Mouse (Mus musculus) lung, adult 2 months (tissue): ENCODE data around the gene Kif3a. TPM values are rescaled to one million over a fixed set of nuclear protein-coding genes. Genes with fewer than 3 reads are reported as not detected.
"Not testable (repeated sequence)": the region's sequence is repeated elsewhere in the genome, so short reads cannot be mapped to it uniquely, and the experiment has no call there.

Source experiments
- DNase-seq: peaks from one replicate; pipeline ENCODE4 v3.0.0; 2022
- H3K4me1 ChIP-seq: fragments of 200-500 bp; 2 replicates; pipeline ENCODE4 v1.6.1; 2011; ENCODE audit warnings: low read length; ENCODE audit not compliant: control insufficient read depth, insufficient read depth
- H3K4me3 ChIP-seq: fragments of 200-500 bp; replicated peaks from 2 replicates; pipeline ENCODE3; 2011; ENCODE audit warnings: low read depth, mild to moderate bottlenecking, control low read depth, low read length; ENCODE audit errors: extremely low read depth
- CTCF ChIP-seq: fragments of 200-500 bp; IDR thresholded peaks from 2 replicates; pipeline ENCODE4 v1.5.1; 2011; ENCODE audit warnings: mild to moderate bottlenecking, low read length, control low read depth; ENCODE audit not compliant: insufficient read depth
- POLR2A ChIP-seq: fragments of 200-500 bp; IDR thresholded peaks from 2 replicates; pipeline ENCODE4 v1.6.1; 2011; ENCODE audit warnings: low read depth, mild to moderate bottlenecking, control low read depth, low read length, borderline replicate concordance; ENCODE audit errors: extremely low read depth
- WGBS: fragments of 180-500 bp; shearing (Covaris S2); methylation state at CpG from one replicate; pipeline ENCODE4 v1.1.7; 2018; 5-methylcytosine and 5-hydroxymethylcytosine counted together
- polyA plus RNA-seq: library from polyadenylated mRNA; depleted of rRNA; stranded (reverse); fragments of >200 nt; gene quantifications from 2 replicates; pipeline ENCODE4 v1.2.3, GENCODE M21; 2012

Kif3a gene
- polyA plus RNA-seq, 1 experiment = 8.5 TPM

DNA sequence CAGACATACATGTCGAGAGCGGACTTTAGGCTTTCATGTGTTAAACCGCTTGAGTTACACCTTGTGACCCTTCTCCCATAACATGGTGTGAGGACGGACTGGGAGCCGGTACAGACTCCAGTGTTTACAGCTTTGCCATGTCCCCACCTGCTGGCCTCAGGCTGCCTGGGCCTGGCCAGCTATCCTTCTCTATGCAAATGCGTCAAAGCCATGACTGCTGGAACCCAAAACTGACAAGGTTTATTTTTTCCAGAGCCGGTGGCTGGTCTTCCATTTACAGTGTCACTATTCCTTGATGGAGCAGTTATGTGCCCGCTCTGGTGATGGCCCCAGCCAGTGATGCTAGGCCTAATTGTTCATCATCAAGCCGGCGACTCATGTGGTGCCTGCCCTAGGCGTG is 26.0 kb upstream of the Kif3a start:
- DNase-seq = no peak
- TF ChIP-seq CTCF = no peak
- Histone ChIP-seq H3K4me1 (no peaks in the 10 kb centered on the region), H3K4me3 (no peak overlapping the region)
- WGBS = 87% methylated on average over 11 of the region's 11 CpGs

DNA sequence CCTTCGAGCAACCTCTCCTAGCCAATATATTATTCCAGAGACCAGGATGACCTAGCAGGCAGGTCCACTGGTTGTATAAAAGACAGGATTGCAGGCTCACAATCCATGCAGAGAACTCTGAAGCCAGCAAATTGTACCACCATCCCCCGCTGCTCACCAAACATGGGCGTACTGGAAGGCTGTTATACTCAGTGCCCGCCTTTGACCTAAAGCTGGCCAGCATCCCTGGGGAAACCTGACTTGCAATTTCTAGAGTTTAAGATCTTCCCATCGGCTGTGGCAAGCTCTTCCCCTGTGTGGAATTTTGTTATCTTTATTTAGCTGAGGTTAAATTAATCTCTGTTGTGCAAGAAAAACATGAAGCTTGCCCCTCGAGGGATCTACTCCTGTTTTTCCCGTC is 24.2 kb upstream of the Kif3a start:
- WGBS = 61% methylated on average over 7 of the region's 7 CpGs
- Histone ChIP-seq H3K4me3 (no peak overlapping the region), H3K4me1 (peaks cover 2% of the 10 kb centered on the region; the same call in 1 of the 2 replicates)
- no peak for DNase-seq
- no peak for TF ChIP-seq POLR2A
- no peak for TF ChIP-seq CTCF

DNA sequence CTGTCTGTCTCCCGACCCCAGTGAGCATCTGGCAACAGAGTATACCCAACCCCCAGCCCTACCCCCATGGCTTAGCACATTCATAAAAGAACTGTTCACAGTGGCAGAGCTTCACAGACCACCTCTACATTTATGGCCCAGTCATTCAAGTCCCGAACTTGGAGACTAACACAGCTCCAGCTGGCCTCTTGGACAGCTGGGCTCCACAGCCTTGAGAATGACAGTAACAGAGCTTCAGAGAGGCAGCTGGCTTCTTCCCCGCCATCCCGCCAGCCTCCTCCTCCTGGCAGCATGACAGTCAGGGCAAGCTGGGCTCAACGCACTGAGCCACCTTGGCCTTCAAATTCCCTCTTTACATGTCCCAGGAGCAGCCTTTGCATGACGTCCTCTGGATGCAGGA is 20.9 kb upstream of the Kif3a start:
- 67% methylated on average over 6 of the region's 6 CpGs for WGBS
- DNase-seq = no peak
- Histone ChIP-seq H3K4me1 (peaks cover 2% of the 10 kb centered on the region; the same call in 1 of the 2 replicates), H3K4me3 (no peak overlapping the region)
- TF ChIP-seq POLR2A (no peak), CTCF (no peak)

DNA sequence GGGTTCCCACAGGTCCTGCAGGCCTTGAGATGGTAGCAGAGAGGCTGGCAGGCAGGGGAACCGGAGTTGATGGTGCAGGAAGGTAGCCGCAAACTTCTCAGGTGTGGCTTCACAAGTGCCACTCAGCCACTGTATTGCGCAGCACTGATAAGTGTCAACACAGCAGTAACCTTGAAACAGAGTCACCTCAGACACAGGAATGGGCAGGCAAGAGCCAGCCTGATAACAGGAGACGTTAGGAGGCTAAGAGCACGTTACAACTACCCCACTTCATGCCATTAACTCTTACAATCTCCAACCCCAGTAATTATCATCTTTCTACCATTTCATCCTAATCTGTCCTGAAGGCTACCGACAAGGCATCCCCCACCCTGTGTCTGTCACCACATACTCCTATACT is 19.6 kb upstream of the Kif3a start:
- Histone ChIP-seq H3K4me1 (peaks cover 2% of the 10 kb centered on the region; the same call in 1 of the 2 replicates), H3K4me3 (no peak overlapping the region)
- DNase-seq = peak; percentile 64
- WGBS = 63% methylated on average over 6 of the region's 6 CpGs
- no peak for TF ChIP-seq CTCF
- TF ChIP-seq POLR2A = no peak

- TF ChIP-seq CTCF (no peak), POLR2A (no peak)
- peaks cover 2% of the 10 kb centered on the region; the same call in 1 of the 2 replicates for H3K4me1 ChIP-seq
- no peak for DNase-seq
- H3K4me3 ChIP-seq = no peak overlapping the region
- 76% methylated on average over 19 of the region's 19 CpGs for WGBS
Observed at GRCm38 (mm10) chr11:53548036-53548605, 19.1 kb upstream of the Kif3a start.

- peaks cover 2% of the 10 kb centered on the region; the same call in 1 of the 2 replicates for H3K4me1 ChIP-seq
- 94% methylated on average over 1 of the region's 1 CpGs for WGBS
- no peak overlapping the region for H3K4me3 ChIP-seq
- no peak for DNase-seq
- TF ChIP-seq CTCF (no peak), POLR2A (no peak)
Observed at GRCm38 (mm10) chr11:53550714-53551113, 16.5 kb upstream of the Kif3a start.

GRCm38 (mm10) chr11:53551754-53552153 is 15.4 kb upstream of the Kif3a start:
- WGBS = 63% methylated on average over 12 of the region's 12 CpGs
- TF ChIP-seq POLR2A (no peak), CTCF (no peak)
- Histone ChIP-seq H3K4me3 (no peak overlapping the region), H3K4me1 (peaks cover 2% of the 10 kb centered on the region; the same call in 1 of the 2 replicates)
- no peak for DNase-seq

- not testable (repeated sequence) for H3K4me3 ChIP-seq, DNase-seq, H3K4me1 ChIP-seq
- 91% methylated on average over 9 of the region's 20 CpGs for WGBS
Observed at GRCm38 (mm10) chr11:53556529-53556928, 10.7 kb upstream of the Kif3a start.

GRCm38 (mm10) chr11:53557992-53558391 is 9.2 kb upstream of the Kif3a start:
- not testable (repeated sequence) for H3K4me3 ChIP-seq, H3K4me1 ChIP-seq, DNase-seq
- WGBS = 97% methylated on average over 1 of the region's 3 CpGs

GRCm38 (mm10) chr11:53559980-53560379 is 7.2 kb upstream of the Kif3a start:
- not testable (repeated sequence) for H3K4me1 ChIP-seq, DNase-seq, H3K4me3 ChIP-seq
- 34% methylated on average over 2 of the region's 3 CpGs for WGBS

DNA sequence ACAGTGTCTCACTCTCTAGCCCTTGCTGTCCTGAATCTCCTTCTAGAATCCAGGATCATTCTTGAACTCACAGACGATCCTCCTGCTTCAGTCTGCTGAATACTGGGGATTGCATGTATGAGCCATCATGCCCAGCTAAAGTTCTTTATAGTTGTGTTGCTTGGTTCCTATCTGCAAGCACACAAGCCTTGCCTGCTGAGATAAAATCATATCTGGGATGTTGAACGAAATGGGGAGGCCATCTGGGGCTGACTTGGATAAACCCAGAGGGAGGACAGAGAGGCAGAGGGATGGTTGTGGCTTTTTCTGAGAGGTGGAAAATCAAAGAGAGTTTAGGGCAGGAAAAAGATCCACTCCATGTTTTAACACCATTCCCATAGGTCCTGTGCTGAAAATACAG is 5.2 kb upstream of the Kif3a start:
- no peak for TF ChIP-seq CTCF
- no peak for TF ChIP-seq POLR2A
- Histone ChIP-seq H3K4me3 (no peak overlapping the region), H3K4me1 (no peaks in the 10 kb centered on the region)
- WGBS = 71% methylated on average over 2 of the region's 2 CpGs
- no peak for DNase-seq
